Mouse (Mus musculus): Measurements from ENCODE around the gene Ptpro.

DNA sequence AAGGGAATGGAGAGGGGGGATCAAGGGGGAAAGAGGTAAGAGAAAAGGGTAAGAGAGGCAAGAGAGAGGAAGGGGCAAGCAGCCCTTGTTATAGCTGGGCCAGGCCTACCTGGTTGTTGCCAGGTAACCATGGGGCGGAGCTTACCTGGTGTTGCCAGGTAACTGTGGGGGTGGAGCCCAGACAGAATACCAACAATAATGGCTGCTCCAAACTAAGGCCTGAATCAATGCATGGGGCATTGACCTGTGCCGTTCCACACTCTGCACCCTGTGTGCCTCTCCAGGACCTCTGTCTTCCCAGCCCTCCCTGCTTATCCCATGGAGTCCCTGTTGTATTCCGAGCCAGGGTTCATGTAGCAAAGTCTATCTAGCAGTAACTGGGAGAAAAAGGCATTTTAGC, 215.6 kb downstream of the Ptpro start:
- no peak for TF ChIP-seq HCFC1 (IDR thresholded peaks at IDR 0.05; ENCODE audit: borderline replicate concordance, insufficient read depth, low read length)
- no peak for TF ChIP-seq ZNF384 (IDR thresholded peaks at IDR 0.05; ENCODE audit: low read depth, low read length)
- TF ChIP-seq MAFK (IDR thresholded peaks at IDR 0.05; ENCODE audit: insufficient read depth, low read depth, low read length), result no peak

Data from ES-E14 (cell line).